Mouse (Mus musculus): ENCODE data around the gene Stat5b.

GRCm38 (mm10) chr11:100893482-100893881, 43.0 kb upstream of the Stat5b start:
- peak; percentile 98 for TF ChIP-seq CTCF (IDR thresholded peaks at IDR 0.05; ENCODE audit: borderline replicate concordance, control insufficient read depth, extremely low read depth, insufficient read depth, low read length, poor library complexity)
- TF ChIP-seq POLR2A (IDR thresholded peaks at IDR 0.05; ENCODE audit: control insufficient read depth, extremely low read depth, insufficient read depth, low read length, poor library complexity), result no peak
